20 mouse cellular contexts compared by ENCODE assay signal in the genomic region with DNA sequence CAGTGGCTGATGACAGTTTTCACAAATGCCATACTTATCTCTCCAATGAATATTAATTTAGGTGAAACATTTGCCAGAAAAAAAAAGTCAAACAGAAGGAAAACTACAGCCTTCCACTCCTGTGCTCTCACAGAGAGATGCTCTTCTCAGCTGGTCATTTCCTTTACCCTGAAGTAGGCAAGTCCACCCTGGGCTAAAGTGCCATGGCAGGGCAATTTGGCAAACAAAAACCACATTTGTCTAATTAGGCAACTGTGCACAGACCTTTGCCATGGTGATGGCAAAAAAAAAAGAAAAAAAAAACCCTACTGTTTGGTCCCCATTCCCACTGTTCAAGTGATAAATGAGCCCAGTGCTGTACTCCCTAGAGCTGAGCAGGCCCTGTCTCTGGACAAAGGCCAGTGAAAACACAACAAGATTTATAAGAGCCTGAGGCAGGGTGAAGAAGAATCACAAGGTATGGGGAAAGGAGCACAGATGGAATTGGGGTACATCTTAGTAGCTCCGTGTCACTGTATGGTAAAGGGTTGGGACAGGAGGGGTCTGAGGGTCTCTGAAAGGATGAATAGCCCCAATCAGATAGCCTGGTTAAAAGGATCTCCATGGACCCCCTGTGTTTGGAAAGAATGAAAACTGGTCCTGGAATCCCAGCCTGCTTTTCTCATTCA.
DNase-seq lines count a peak whose midpoint lies in the region; ATAC-seq and TF ChIP-seq lines count a peak whose summit lies in the region.
"Had no signal": no experiment of that assay in that cellular context is flagged by ENCODE, and none has a peak within 500 bp of the region (broad histone marks: within the 10 kb centered on the region; RNA-seq: fewer than 3 reads in every experiment).

No protein-coding gene starts in this region.

- no peaks in the 10 kb centered on the region for H3K27me3 ChIP-seq in kidney, postnatal 0 days (ENCODE audit: insufficient read depth, low read length)
- H3K27me3 ChIP-seq in hindbrain, embryonic 15.5 days, result no peaks in the 10 kb centered on the region
- H3K27me3 ChIP-seq in neural tube, embryonic 14.5 days (ENCODE audit: control insufficient read depth, insufficient read depth, low read length), result no peaks in the 10 kb centered on the region
- H3K27me3 ChIP-seq in forebrain, embryonic 10.5 days (ENCODE audit: poor library complexity, severe bottlenecking), result no peaks in the 10 kb centered on the region
- H3K27me3 ChIP-seq: forebrain, embryonic 15.5 days; liver, embryonic 13.5 days; midbrain, embryonic 12.5 days had no signal

- H3K36me3 ChIP-seq in kidney, postnatal 0 days (ENCODE audit: insufficient read depth, low read length), result no peaks in the 10 kb centered on the region
- H3K36me3 ChIP-seq in hindbrain, embryonic 15.5 days, result no peaks in the 10 kb centered on the region
- no peaks in the 10 kb centered on the region for H3K36me3 ChIP-seq in neural tube, embryonic 14.5 days (ENCODE audit: control insufficient read depth, insufficient read depth, low read length)
- H3K36me3 ChIP-seq in forebrain, embryonic 10.5 days (replicated peaks), result no peaks in the 10 kb centered on the region
- H3K36me3 ChIP-seq: forebrain, embryonic 15.5 days; limb, embryonic 10.5 days; liver, embryonic 13.5 days; midbrain, embryonic 12.5 days had no signal

- no peak for TF ChIP-seq CTCF in kidney, postnatal 0 days (IDR thresholded peaks at IDR 0.05; ENCODE audit: low read depth)

- H3K4me2 ChIP-seq in kidney, postnatal 0 days (ENCODE audit: low read length), result no peak overlapping the region
- no peak overlapping the region for H3K4me2 ChIP-seq in hindbrain, embryonic 15.5 days
- no peak overlapping the region for H3K4me2 ChIP-seq in neural tube, embryonic 14.5 days (ENCODE audit: low read depth, low read length)
- H3K4me2 ChIP-seq: forebrain, embryonic 15.5 days; liver, embryonic 13.5 days; midbrain, embryonic 12.5 days had no signal

- H3K4me1 ChIP-seq in kidney, postnatal 0 days (replicated peaks; ENCODE audit: insufficient read depth, low read length), result no peaks in the 10 kb centered on the region
- no peaks in the 10 kb centered on the region for H3K4me1 ChIP-seq in hindbrain, embryonic 15.5 days (replicated peaks)
- peaks cover 6% of the 10 kb centered on the region; the same call in 1 of the 2 replicates for H3K4me1 ChIP-seq in neural tube, embryonic 14.5 days (ENCODE audit: control insufficient read depth, insufficient read depth, low read length)
- peaks cover 8% of the 10 kb centered on the region for H3K4me1 ChIP-seq in forebrain, embryonic 10.5 days
- H3K4me1 ChIP-seq: forebrain, embryonic 15.5 days; liver, embryonic 13.5 days had no signal

- 5% methylated on average over 1 of the region's 1 CpGs for WGBS in kidney, postnatal 0 days
- WGBS in hindbrain, embryonic 15.5 days, result 16% methylated on average over 1 of the region's 1 CpGs
- WGBS in neural tube, embryonic 14.5 days, result 10% methylated on average over 1 of the region's 1 CpGs
- WGBS in forebrain, embryonic 10.5 days, result 31% methylated on average over 1 of the region's 1 CpGs

- no peak overlapping the region for H3K9ac ChIP-seq in kidney, postnatal 0 days (ENCODE audit: low read depth, low read length)
- no peak overlapping the region for H3K9ac ChIP-seq in hindbrain, embryonic 15.5 days
- no peak overlapping the region for H3K9ac ChIP-seq in neural tube, embryonic 14.5 days (replicated peaks; ENCODE audit: low read depth, low read length)
- H3K9ac ChIP-seq: forebrain, embryonic 15.5 days; liver, embryonic 13.5 days; midbrain, embryonic 12.5 days had no signal

- no peak overlapping the region for H3K27ac ChIP-seq in kidney, postnatal 0 days
- no peak overlapping the region for H3K27ac ChIP-seq in hindbrain, embryonic 15.5 days (replicated peaks)
- H3K27ac ChIP-seq in neural tube, embryonic 14.5 days (ENCODE audit: low read depth, low read length), result no peak overlapping the region
- H3K27ac ChIP-seq in forebrain, embryonic 10.5 days, result no peak overlapping the region
- H3K27ac ChIP-seq: forebrain, embryonic 15.5 days; gastrocnemius, adult 2 months; heart, adult 2 months; limb, embryonic 10.5 days; liver, embryonic 13.5 days; midbrain, embryonic 12.5 days had no signal

- no peaks in the 10 kb centered on the region for H3K9me3 ChIP-seq in kidney, postnatal 0 days (replicated peaks; ENCODE audit: low read length)
- no peaks in the 10 kb centered on the region for H3K9me3 ChIP-seq in hindbrain, embryonic 15.5 days
- H3K9me3 ChIP-seq in neural tube, embryonic 14.5 days (ENCODE audit: control insufficient read depth, low read length), result no peaks in the 10 kb centered on the region
- no peaks in the 10 kb centered on the region for H3K9me3 ChIP-seq in forebrain, embryonic 10.5 days
- H3K9me3 ChIP-seq: forebrain, embryonic 15.5 days; limb, embryonic 10.5 days; liver, embryonic 13.5 days; midbrain, embryonic 12.5 days had no signal

- DNase-seq in kidney, postnatal 0 days (ENCODE audit: low spot score), result peak; percentile 68
- DNase-seq in kidney, adult 9 months, result no peak
- DNase-seq in embryo, embryonic 10.5 days (ENCODE audit: low spot score), result peak; percentile 45
- DNase-seq in frontal cortex, postnatal 10 days (ENCODE audit: low spot score in 2 of 2), result no peak
- no peak for DNase-seq in cerebellum, postnatal 10 days
- no peak for DNase-seq in forebrain, embryonic 10.5 days (ENCODE audit: extremely low spot score, low spot score)
- DNase-seq: cerebellum, adult 11-12 months; gastrocnemius, adult 2 months; heart, adult 2 months; heart, postnatal 14 days; kidney, postnatal 10 days; layer of hippocampus, postnatal 36 days; liver, embryonic 13.5 days; lung, postnatal 14 days; spleen, adult 18-20 months had no signal

- no peak overlapping the region for H3K4me3 ChIP-seq in kidney, postnatal 0 days (replicated peaks; ENCODE audit: low read depth, low read length)
- H3K4me3 ChIP-seq in hindbrain, embryonic 15.5 days, result no peak overlapping the region
- no peak overlapping the region for H3K4me3 ChIP-seq in neural tube, embryonic 14.5 days (ENCODE audit: low read depth, low read length)
- H3K4me3 ChIP-seq in forebrain, embryonic 10.5 days, result no peak overlapping the region
- H3K4me3 ChIP-seq: forebrain, embryonic 15.5 days; gastrocnemius, adult 2 months; heart, adult 2 months; limb, embryonic 10.5 days; liver, embryonic 13.5 days; midbrain, embryonic 12.5 days had no signal

- no peak for ATAC-seq in kidney, postnatal 0 days (replicated peaks; ENCODE audit: low FRiP score, low read depth)
- ATAC-seq in hindbrain, embryonic 15.5 days (ENCODE audit: low FRiP score, low read depth), result peak; percentile 77; the same call in 1 of the 2 replicates
- ATAC-seq in neural tube, embryonic 14.5 days (ENCODE audit: low read depth), result peak; percentile 75; the same call in 1 of the 2 replicates
- ATAC-seq: forebrain, embryonic 15.5 days had no signal

Comparison
In these comparisons a context has a peak if more than half of its experiments do, and no peak if none do; other contexts are left out.
1. DNase-seq: peak in kidney, postnatal 0 days (single experiment) and embryo, embryonic 10.5 days (single experiment); none in kidney, adult 9 months (single experiment), frontal cortex, postnatal 10 days (0 of 2), cerebellum, postnatal 10 days (0 of 2) and forebrain, embryonic 10.5 days (single experiment).